16 mouse cellular contexts compared by ENCODE assay signal in the genomic region with DNA sequence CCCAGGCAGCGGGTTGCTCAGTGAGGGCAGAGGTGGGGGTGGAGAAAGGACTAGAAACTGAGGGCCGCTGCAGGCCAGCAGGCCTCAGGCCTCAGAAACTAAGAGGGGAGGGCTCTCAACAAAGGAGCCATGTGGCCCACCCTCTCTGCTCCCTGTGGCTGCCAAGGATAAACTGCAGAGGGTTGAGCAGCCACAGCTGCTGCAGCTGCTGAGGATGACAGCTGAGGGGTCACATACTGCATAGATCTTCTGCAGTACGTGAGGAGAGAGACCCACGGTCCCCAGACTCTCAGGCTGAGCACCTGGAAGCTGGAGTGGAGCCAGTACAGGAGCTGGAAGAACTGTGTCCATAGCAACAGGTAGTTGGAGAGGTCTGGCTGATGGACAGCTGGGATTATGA. TPM values are rescaled to one million over a fixed set of nuclear protein-coding genes. Genes with fewer than 3 reads are reported as not detected.
DNase-seq lines count a peak whose midpoint lies in the region; ATAC-seq and TF ChIP-seq lines count a peak whose summit lies in the region.
"Had no signal": no experiment of that assay in that cellular context is flagged by ENCODE, and none has a peak within 500 bp of the region (broad histone marks: within the 10 kb centered on the region; RNA-seq: fewer than 3 reads in every experiment).

No protein-coding gene starts in this region.

- no peaks in the 10 kb centered on the region for H3K4me1 ChIP-seq in hindbrain, postnatal 0 days (ENCODE audit: insufficient read depth, low read length)
- no peaks in the 10 kb centered on the region for H3K4me1 ChIP-seq in hindbrain, embryonic 16.5 days (ENCODE audit: control insufficient read depth, insufficient read depth, low read depth, low read length)
- H3K4me1 ChIP-seq in lung, embryonic 16.5 days (replicated peaks; ENCODE audit: control insufficient read depth, insufficient read depth, low read length) = peaks cover 11% of the 10 kb centered on the region
- peaks cover 18% of the 10 kb centered on the region for H3K4me1 ChIP-seq in intestine, embryonic 15.5 days (replicated peaks)
- peaks cover 13% of the 10 kb centered on the region for H3K4me1 ChIP-seq in stomach, embryonic 14.5 days (ENCODE audit: control insufficient read depth, insufficient read depth, low read length)
- H3K4me1 ChIP-seq: forebrain, embryonic 12.5 days; midbrain, embryonic 12.5 days had no signal

- H3K9me3 ChIP-seq in hindbrain, postnatal 0 days (ENCODE audit: low read length) = no peaks in the 10 kb centered on the region
- H3K9me3 ChIP-seq in hindbrain, embryonic 16.5 days (ENCODE audit: control insufficient read depth, low read length) = no peaks in the 10 kb centered on the region
- H3K9me3 ChIP-seq in lung, embryonic 16.5 days (ENCODE audit: control insufficient read depth, low read length) = no peaks in the 10 kb centered on the region
- H3K9me3 ChIP-seq in intestine, embryonic 15.5 days = no peaks in the 10 kb centered on the region
- H3K9me3 ChIP-seq in stomach, embryonic 14.5 days (ENCODE audit: control insufficient read depth, low read depth, low read length) = no peaks in the 10 kb centered on the region
- H3K9me3 ChIP-seq: forebrain, embryonic 12.5 days; midbrain, embryonic 12.5 days had no signal

- no peak for ATAC-seq in hindbrain, postnatal 0 days
- no peak for ATAC-seq in hindbrain, embryonic 16.5 days
- peak; percentile 83 for ATAC-seq in lung, embryonic 16.5 days (ENCODE audit: low read depth)
- 0 out of 2 replicates have a peak, but pooled peaks have one; percentile 31 for ATAC-seq in intestine, embryonic 15.5 days
- peak; percentile 81 for ATAC-seq in stomach, embryonic 14.5 days (ENCODE audit: insufficient number of reproducible peaks, insufficient read depth, low FRiP score, low read depth)

- no peak overlapping the region for H3K4me2 ChIP-seq in hindbrain, postnatal 0 days (ENCODE audit: low read depth, low read length)
- H3K4me2 ChIP-seq in hindbrain, embryonic 16.5 days (ENCODE audit: low read length) = no peak overlapping the region
- no peak overlapping the region for H3K4me2 ChIP-seq in lung, embryonic 16.5 days (ENCODE audit: low read depth, low read length)
- no peak overlapping the region for H3K4me2 ChIP-seq in intestine, embryonic 15.5 days (replicated peaks)
- H3K4me2 ChIP-seq in stomach, embryonic 14.5 days (replicated peaks; ENCODE audit: low read depth, low read length) = no peak overlapping the region
- H3K4me2 ChIP-seq: forebrain, embryonic 12.5 days; midbrain, embryonic 12.5 days had no signal

- H3K4me3 ChIP-seq in hindbrain, postnatal 0 days (ENCODE audit: low read length) = no peak overlapping the region
- no peak overlapping the region for H3K4me3 ChIP-seq in hindbrain, embryonic 16.5 days (ENCODE audit: low read length)
- H3K4me3 ChIP-seq in lung, embryonic 16.5 days (ENCODE audit: low read length) = no peak overlapping the region
- H3K4me3 ChIP-seq in intestine, embryonic 15.5 days (replicated peaks) = no peak overlapping the region
- no peak overlapping the region for H3K4me3 ChIP-seq in stomach, embryonic 14.5 days (ENCODE audit: low read depth, low read length)
- H3K4me3 ChIP-seq: forebrain, embryonic 12.5 days; midbrain, embryonic 12.5 days had no signal

- 65% methylated on average over 4 of the region's 4 CpGs for WGBS in hindbrain, postnatal 0 days
- WGBS in hindbrain, embryonic 16.5 days = 67% methylated on average over 4 of the region's 4 CpGs
- WGBS in lung, embryonic 16.5 days = 30% methylated on average over 4 of the region's 4 CpGs
- 54% methylated on average over 4 of the region's 4 CpGs for WGBS in intestine, embryonic 15.5 days
- WGBS in stomach, embryonic 14.5 days = 33% methylated on average over 4 of the region's 4 CpGs

- peak; percentile 26 for DNase-seq in hindbrain, postnatal 0 days (ENCODE audit: low spot score)
- DNase-seq in lung, postnatal 14 days = no peak
- DNase-seq in left cerebral cortex, postnatal 14 days (ENCODE audit: low spot score in 2 of 2) = no peak
- no peak for DNase-seq in frontal cortex, postnatal 25 days (ENCODE audit: low spot score in 2 of 2)
- DNase-seq: cerebellum, adult 11-12 months; cerebellum, postnatal 36 days; heart, postnatal 4 days; liver; lung, adult 2 months; right cerebral cortex, postnatal 25 days had no signal

- no peaks in the 10 kb centered on the region for H3K36me3 ChIP-seq in hindbrain, postnatal 0 days (ENCODE audit: insufficient read depth, low read length)
- H3K36me3 ChIP-seq in hindbrain, embryonic 16.5 days (ENCODE audit: control insufficient read depth, insufficient read depth, low read length) = no peaks in the 10 kb centered on the region
- no peaks in the 10 kb centered on the region for H3K36me3 ChIP-seq in lung, embryonic 16.5 days (ENCODE audit: control insufficient read depth, insufficient read depth, low read length)
- no peaks in the 10 kb centered on the region for H3K36me3 ChIP-seq in intestine, embryonic 15.5 days
- H3K36me3 ChIP-seq in stomach, embryonic 14.5 days (ENCODE audit: control insufficient read depth, insufficient read depth, low read length) = no peaks in the 10 kb centered on the region
- H3K36me3 ChIP-seq: forebrain, embryonic 12.5 days; midbrain, embryonic 12.5 days had no signal

- H3K27me3 ChIP-seq in hindbrain, postnatal 0 days (ENCODE audit: insufficient read depth, low read length) = no peaks in the 10 kb centered on the region
- H3K27me3 ChIP-seq in hindbrain, embryonic 16.5 days (replicated peaks; ENCODE audit: control insufficient read depth, insufficient read depth, low read length) = no peaks in the 10 kb centered on the region
- no peaks in the 10 kb centered on the region for H3K27me3 ChIP-seq in lung, embryonic 16.5 days (ENCODE audit: control insufficient read depth, insufficient read depth, low read depth, low read length)
- no peaks in the 10 kb centered on the region for H3K27me3 ChIP-seq in intestine, embryonic 15.5 days (replicated peaks)
- H3K27me3 ChIP-seq in stomach, embryonic 14.5 days (ENCODE audit: control insufficient read depth, insufficient read depth, low read length) = no peaks in the 10 kb centered on the region
- H3K27me3 ChIP-seq: forebrain, embryonic 12.5 days; midbrain, embryonic 12.5 days had no signal

- H3K27ac ChIP-seq in hindbrain, postnatal 0 days = no peak overlapping the region
- no peak overlapping the region for H3K27ac ChIP-seq in hindbrain, embryonic 16.5 days (ENCODE audit: low read depth, low read length)
- no peak overlapping the region for H3K27ac ChIP-seq in lung, embryonic 16.5 days (ENCODE audit: low read length)
- no peak overlapping the region for H3K27ac ChIP-seq in intestine, embryonic 15.5 days
- H3K27ac ChIP-seq in stomach, embryonic 14.5 days (ENCODE audit: low read length) = peak overlapping the region; percentile 48; the same call in 1 of the 2 replicates
- H3K27ac ChIP-seq: forebrain, embryonic 12.5 days; midbrain, embryonic 12.5 days had no signal

- intact Hi-C loops in left cerebral cortex, postnatal 14 days (cut with DNase I) = no loop called here

- H3K9ac ChIP-seq in hindbrain, postnatal 0 days (replicated peaks; ENCODE audit: low read length) = no peak overlapping the region
- H3K9ac ChIP-seq in hindbrain, embryonic 16.5 days (ENCODE audit: low read depth, low read length) = no peak overlapping the region
- no peak overlapping the region for H3K9ac ChIP-seq in lung, embryonic 16.5 days (ENCODE audit: low read length)
- no peak overlapping the region for H3K9ac ChIP-seq in intestine, embryonic 15.5 days
- H3K9ac ChIP-seq in stomach, embryonic 14.5 days (replicated peaks; ENCODE audit: low read depth, low read length) = no peak overlapping the region
- H3K9ac ChIP-seq: forebrain, embryonic 12.5 days; midbrain, embryonic 12.5 days had no signal

- no peak for TF ChIP-seq CTCF in hindbrain, postnatal 0 days (IDR thresholded peaks at IDR 0.05; ENCODE audit: low read depth)

RNA-seq across cellular contexts. Expression of a gene that starts 5.8 kb away (rescaled TPM):
- 14.3 and 21.1 TPM in 2 replicates for total RNA-seq in hindbrain, postnatal 0 days (2014; rRNA removed)
- polyA plus RNA-seq in hindbrain, postnatal 0 days (2015; fragmentation: Nextera tagmentation; extraction: Ambion mirVana) = 12.8 and 14.8 TPM in 2 replicates
- 12.2 and 14.2 TPM in 2 replicates for polyA plus RNA-seq in hindbrain, embryonic 16.5 days (2015; fragmentation: Nextera tagmentation; extraction: Ambion mirVana)
- polyA plus RNA-seq in lung, embryonic 16.5 days (2015; fragmentation: Nextera tagmentation; extraction: Ambion mirVana) = 11.8 and 13.6 TPM in 2 replicates
- 22.7 and 25.8 TPM in 2 replicates for polyA plus RNA-seq in intestine, embryonic 15.5 days (2015; fragmentation: Nextera tagmentation; extraction: Ambion mirVana)
- polyA plus RNA-seq in stomach, embryonic 14.5 days (2014; fragmentation: Nextera tagmentation; extraction: Ambion mirVana) = 10.3 and 10.4 TPM in 2 replicates
- 10 to 100 TPM; 12.2 to 14.5 TPM for total RNA-seq in left cerebral cortex, postnatal 14 days (2021)

RNA-seq across cellular contexts. Expression of a gene that starts 54.6 kb away (rescaled TPM):
- 11.1 and 13.1 TPM in 2 replicates for total RNA-seq in hindbrain, postnatal 0 days (2014; rRNA removed)
- polyA plus RNA-seq in hindbrain, postnatal 0 days (2015; fragmentation: Nextera tagmentation; extraction: Ambion mirVana) = 3.0 and 3.1 TPM in 2 replicates
- polyA plus RNA-seq in hindbrain, embryonic 16.5 days (2015; fragmentation: Nextera tagmentation; extraction: Ambion mirVana) = 4.1 and 4.5 TPM in 2 replicates
- polyA plus RNA-seq in lung, embryonic 16.5 days (2015; fragmentation: Nextera tagmentation; extraction: Ambion mirVana) = 8.8 and 10.4 TPM in 2 replicates
- polyA plus RNA-seq in intestine, embryonic 15.5 days (2015; fragmentation: Nextera tagmentation; extraction: Ambion mirVana) = 9.1 and 9.6 TPM in 2 replicates
- polyA plus RNA-seq in stomach, embryonic 14.5 days (2014; fragmentation: Nextera tagmentation; extraction: Ambion mirVana) = 17.6 and 19.2 TPM in 2 replicates
- 10 to 100 TPM; 17.9 to 18.8 TPM for total RNA-seq in left cerebral cortex, postnatal 14 days (2021)

Comparison
In these comparisons a context has a peak if more than half of its experiments do, and no peak if none do; other contexts are left out.
1. ATAC-seq: peak in lung, embryonic 16.5 days (single experiment), intestine, embryonic 15.5 days (single experiment) and stomach, embryonic 14.5 days (single experiment); none in hindbrain, postnatal 0 days (single experiment) and hindbrain, embryonic 16.5 days (single experiment).